Mouse (Mus musculus) cerebellum, postnatal 36 days (tissue): ENCODE data around the gene Carns1.

Experiments
- DNase-seq, 2 experiments: peaks; one replicate each; pipeline ENCODE4 v3.0.0; 2021 to 2022; ENCODE audit warnings: mixed read lengths in 2 of 2

The Carns1 gene

GRCm38 (mm10) chr19:4175368-4175947, at the start of gene Carns1:
Carns1 (minus strand) TSS chr19:4175479.
- DNase-seq, result no peak

GRCm38 (mm10) chr19:4222165-4222564, 46.9 kb upstream of the Carns1 start:
- no peak for DNase-seq

- no peak for DNase-seq
Measured at GRCm38 (mm10) chr19:4220957-4221743, 45.9 kb upstream of the Carns1 start.

GRCm38 (mm10) chr19:4220416-4220815, 45.1 kb upstream of the Carns1 start:
- no peak for DNase-seq

- DNase-seq, result no peak
Measured at GRCm38 (mm10) chr19:4219943-4220342, 44.7 kb upstream of the Carns1 start.

GRCm38 (mm10) chr19:4218784-4219183, 43.5 kb upstream of the Carns1 start:
- no peak for DNase-seq

GRCm38 (mm10) chr19:4218293-4218692, 43.0 kb upstream of the Carns1 start:
- no peak for DNase-seq

GRCm38 (mm10) chr19:4217855-4218254, 42.6 kb upstream of the Carns1 start:
- DNase-seq, result no peak

GRCm38 (mm10) chr19:4217140-4217539, 41.9 kb upstream of the Carns1 start:
- no peak for DNase-seq

- DNase-seq, result peak; percentile 53 to 58
Measured at GRCm38 (mm10) chr19:4216041-4216685, 40.9 kb upstream of the Carns1 start.

- DNase-seq, result no peak
Measured at GRCm38 (mm10) chr19:4215451-4215840, 40.2 kb upstream of the Carns1 start.

GRCm38 (mm10) chr19:4214771-4215450, 39.6 kb upstream of the Carns1 start:
- no peak for DNase-seq

- DNase-seq, result no peak
Measured at GRCm38 (mm10) chr19:4214071-4214770, 38.9 kb upstream of the Carns1 start, which contains the start of the genes Clcf1 and AC109138.7. Clcf1 (plus strand) TSS chr19:4214238. AC109138.7 (plus strand) TSS chr19:4214357.

- DNase-seq, result no peak
Measured at GRCm38 (mm10) chr19:4213524-4213974, 38.3 kb upstream of the Carns1 start.

- DNase-seq, result no peak
Measured at GRCm38 (mm10) chr19:4211891-4212588, 36.8 kb upstream of the Carns1 start.

- no peak for DNase-seq
Measured at GRCm38 (mm10) chr19:4208563-4208962, 33.3 kb upstream of the Carns1 start.

GRCm38 (mm10) chr19:4206971-4207370, 31.7 kb upstream of the Carns1 start:
- DNase-seq, result peak; percentile 73 to 76

GRCm38 (mm10) chr19:4204889-4205288, 29.6 kb upstream of the Carns1 start:
- no peak for DNase-seq

GRCm38 (mm10) chr19:4203604-4204326, 28.5 kb upstream of the Carns1 start:
- no peak for DNase-seq

- DNase-seq, result no peak
Measured at GRCm38 (mm10) chr19:4203148-4203547, 27.9 kb upstream of the Carns1 start.

GRCm38 (mm10) chr19:4202149-4202548, 26.9 kb upstream of the Carns1 start:
- DNase-seq, result no peak
